Mouse (Mus musculus) bone marrow macrophage, adult 2 months (primary cell): ENCODE measurements around the gene Ell3.

Experiments used
- CTCF ChIP-seq: IDR thresholded peaks from 2 replicates; pipeline ENCODE4 v1.5.1; 2012; ENCODE audit warnings: low read depth, mild to moderate bottlenecking, low read length, moderate library complexity
- POLR2A ChIP-seq: IDR thresholded peaks from 2 replicates; pipeline ENCODE4 v1.6.1; 2012; ENCODE audit warnings: mild to moderate bottlenecking, low read depth, low read length, borderline replicate concordance

DNA sequence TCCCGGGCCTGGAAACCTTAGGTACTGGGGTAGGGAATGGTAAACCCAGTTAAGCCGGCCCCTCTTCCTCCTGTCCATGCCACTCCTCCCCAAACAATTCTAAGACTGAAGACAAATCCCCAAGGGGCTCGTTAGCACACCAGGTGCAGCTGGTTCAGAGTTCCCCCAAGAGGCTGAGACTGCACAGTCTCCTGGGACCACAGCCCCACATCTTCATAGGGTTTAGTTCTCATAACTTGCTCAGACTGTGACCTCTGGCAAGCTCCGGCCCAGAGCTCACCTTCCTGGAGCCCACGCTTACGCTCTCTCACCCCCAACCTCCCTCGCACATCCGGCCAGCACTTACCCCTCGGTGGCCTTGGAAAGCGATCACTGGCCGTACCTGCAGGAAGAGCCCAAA is 2.3 kb downstream of the Ell3 start:
- TF ChIP-seq CTCF, result no peak
- TF ChIP-seq POLR2A, result no peak
